In the genomic region with DNA sequence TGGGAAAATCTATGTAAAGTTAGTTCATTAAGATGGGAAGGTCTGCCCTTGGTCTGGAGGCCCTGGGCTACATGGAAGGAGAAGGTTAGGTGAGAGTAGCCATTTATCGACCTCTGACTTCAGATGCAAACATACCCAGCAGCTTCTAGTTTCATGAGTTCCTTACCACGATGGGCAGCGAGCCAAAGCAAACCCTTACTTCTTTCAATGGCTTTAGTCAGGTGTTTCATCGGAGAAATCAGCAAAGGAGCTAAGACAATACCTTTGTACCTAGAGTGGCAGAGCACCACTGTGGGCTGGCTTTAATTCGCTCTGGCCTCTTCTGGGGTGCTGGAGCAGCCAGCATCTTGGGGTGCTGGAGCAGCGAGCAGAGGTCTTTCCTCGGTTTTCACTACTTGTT, we compare ENCODE assay signal across 15 mouse cellular contexts. TPM values are rescaled to one million over a fixed set of nuclear protein-coding genes. Genes with fewer than 3 reads are reported as not detected.
DNase-seq lines count a peak whose midpoint lies in the region; ATAC-seq and TF ChIP-seq lines count a peak whose summit lies in the region.
"Had no signal": no experiment of that assay in that cellular context is flagged by ENCODE, and none has a peak within 500 bp of the region (broad histone marks: within the 10 kb centered on the region; RNA-seq: fewer than 3 reads in every experiment).

No protein-coding gene starts in this region.

- peaks cover 4% of the 10 kb centered on the region for H3K4me1 ChIP-seq in kidney, embryonic 15.5 days
- 0 out of 2 replicates have a peak, but pooled peaks cover under 1% of the 10 kb centered on the region for H3K4me1 ChIP-seq in intestine, postnatal 0 days (replicated peaks; ENCODE audit: control insufficient read depth, insufficient read depth, low read length)
- peaks cover 4% of the 10 kb centered on the region; the same call in 1 of the 2 replicates for H3K4me1 ChIP-seq in stomach, postnatal 0 days (replicated peaks; ENCODE audit: control insufficient read depth, insufficient read depth)
- peaks cover 12% of the 10 kb centered on the region for H3K4me1 ChIP-seq in forebrain, embryonic 16.5 days (replicated peaks; ENCODE audit: control insufficient read depth, insufficient read depth, low read length)

- no peak for ATAC-seq in kidney, embryonic 15.5 days (replicated peaks; ENCODE audit: low FRiP score)
- ATAC-seq in intestine, postnatal 0 days: peak; percentile 76
- peak; percentile 81 for ATAC-seq in stomach, postnatal 0 days (ENCODE audit: low FRiP score, low TSS enrichment)
- no peak for ATAC-seq in forebrain, embryonic 16.5 days

- no peak for TF ChIP-seq CTCF in intestine, postnatal 0 days (IDR thresholded peaks at IDR 0.05; ENCODE audit: low read depth)
- TF ChIP-seq CTCF in stomach, postnatal 0 days (IDR thresholded peaks at IDR 0.05; ENCODE audit: low read depth): no peak

- H3K27me3 ChIP-seq in kidney, embryonic 15.5 days: no peaks in the 10 kb centered on the region; the same call in 1 of the 2 replicates
- no peaks in the 10 kb centered on the region for H3K27me3 ChIP-seq in intestine, postnatal 0 days (replicated peaks; ENCODE audit: control insufficient read depth, insufficient read depth, low read length)
- H3K27me3 ChIP-seq in stomach, postnatal 0 days (ENCODE audit: control insufficient read depth, insufficient read depth, low read length): no peaks in the 10 kb centered on the region
- no peaks in the 10 kb centered on the region for H3K27me3 ChIP-seq in forebrain, embryonic 16.5 days (replicated peaks; ENCODE audit: control insufficient read depth, insufficient read depth, low read length)
- H3K27me3 ChIP-seq: forebrain, embryonic 12.5 days; limb, embryonic 12.5 days; liver, embryonic 15.5 days had no signal

- no peaks in the 10 kb centered on the region for H3K36me3 ChIP-seq in kidney, embryonic 15.5 days
- no peaks in the 10 kb centered on the region for H3K36me3 ChIP-seq in intestine, postnatal 0 days (ENCODE audit: control insufficient read depth, insufficient read depth)
- no peaks in the 10 kb centered on the region for H3K36me3 ChIP-seq in stomach, postnatal 0 days (ENCODE audit: control insufficient read depth, insufficient read depth, low read length)
- H3K36me3 ChIP-seq in forebrain, embryonic 16.5 days (ENCODE audit: control insufficient read depth, insufficient read depth): no peaks in the 10 kb centered on the region
- H3K36me3 ChIP-seq: forebrain, embryonic 12.5 days; limb, embryonic 12.5 days; liver, embryonic 15.5 days had no signal

- H3K4me2 ChIP-seq in kidney, embryonic 15.5 days: no peak overlapping the region
- H3K4me2 ChIP-seq in intestine, postnatal 0 days (replicated peaks; ENCODE audit: low read depth): peak overlapping the region; percentile 51
- no peak overlapping the region; the same call in 1 of the 2 replicates for H3K4me2 ChIP-seq in stomach, postnatal 0 days (replicated peaks; ENCODE audit: low read depth)
- H3K4me2 ChIP-seq in forebrain, embryonic 16.5 days (ENCODE audit: low read length): no peak overlapping the region
- H3K4me2 ChIP-seq: forebrain, embryonic 12.5 days; limb, embryonic 12.5 days; liver, embryonic 15.5 days; midbrain, embryonic 11.5 days had no signal

- H3K9ac ChIP-seq in kidney, embryonic 15.5 days: no peak overlapping the region
- H3K9ac ChIP-seq in intestine, postnatal 0 days (ENCODE audit: low read depth, low read length): no peak overlapping the region
- H3K9ac ChIP-seq in stomach, postnatal 0 days (ENCODE audit: low read length): peak overlapping the region; percentile 13; the same call in 1 of the 2 replicates
- no peak overlapping the region for H3K9ac ChIP-seq in forebrain, embryonic 16.5 days (replicated peaks; ENCODE audit: low read depth, low read length)
- H3K9ac ChIP-seq: forebrain, embryonic 12.5 days; limb, embryonic 12.5 days; liver, embryonic 15.5 days had no signal

- no peaks in the 10 kb centered on the region for H3K9me3 ChIP-seq in kidney, embryonic 15.5 days (replicated peaks)
- no peaks in the 10 kb centered on the region for H3K9me3 ChIP-seq in intestine, postnatal 0 days (ENCODE audit: control insufficient read depth)
- no peaks in the 10 kb centered on the region for H3K9me3 ChIP-seq in stomach, postnatal 0 days (ENCODE audit: control insufficient read depth, low read length)
- no peaks in the 10 kb centered on the region for H3K9me3 ChIP-seq in forebrain, embryonic 16.5 days (ENCODE audit: control insufficient read depth, low read length)
- H3K9me3 ChIP-seq: forebrain, embryonic 12.5 days; limb, embryonic 12.5 days; liver, embryonic 15.5 days had no signal

- 57% methylated on average over 7 of the region's 7 CpGs for WGBS in kidney, embryonic 15.5 days
- WGBS in intestine, postnatal 0 days: 46% methylated on average over 7 of the region's 7 CpGs
- 40% methylated on average over 7 of the region's 7 CpGs for WGBS in stomach, postnatal 0 days
- WGBS in forebrain, embryonic 16.5 days: 66% methylated on average over 7 of the region's 7 CpGs

- TF ChIP-seq EP300 in stomach, postnatal 0 days (optimal IDR thresholded peaks at IDR 0.05): no peak

- H3K27ac ChIP-seq in kidney, embryonic 15.5 days: no peak overlapping the region
- peak overlapping the region; percentile 42; the same call in 1 of the 2 replicates for H3K27ac ChIP-seq in intestine, postnatal 0 days (ENCODE audit: low read depth, low read length)
- peak overlapping the region; percentile 82 for H3K27ac ChIP-seq in stomach, postnatal 0 days (replicated peaks)
- H3K27ac ChIP-seq in forebrain, embryonic 16.5 days (ENCODE audit: low read length): no peak overlapping the region
- H3K27ac ChIP-seq: forebrain, embryonic 12.5 days; limb, embryonic 12.5 days; liver, embryonic 15.5 days had no signal

- peak; percentile 24 for DNase-seq in kidney, postnatal 10 days
- DNase-seq in lung, postnatal 14 days: peak; percentile 67
- DNase-seq in stomach, postnatal 0 days (ENCODE audit: low spot score): peak; percentile 91
- no peak for DNase-seq in thymus, postnatal 4 days
- DNase-seq in left cerebral cortex, adult 11 months (ENCODE audit: low spot score): no peak
- DNase-seq: cerebellum, adult 11 months; kidney, postnatal 25 days had no signal

- no peak overlapping the region for H3K4me3 ChIP-seq in kidney, embryonic 15.5 days (replicated peaks)
- H3K4me3 ChIP-seq in intestine, postnatal 0 days (ENCODE audit: low read depth, low read length): peak overlapping the region; percentile 16
- H3K4me3 ChIP-seq in stomach, postnatal 0 days (ENCODE audit: low read depth, low read length): no peak overlapping the region
- no peak overlapping the region for H3K4me3 ChIP-seq in forebrain, embryonic 16.5 days (replicated peaks; ENCODE audit: low read length)
- H3K4me3 ChIP-seq: forebrain, embryonic 12.5 days; limb, embryonic 12.5 days; liver, embryonic 15.5 days had no signal

RNA-seq across cellular contexts. Expression of a gene that starts 5.8 kb away (rescaled TPM):
- 0.26 TPM in 1 of 2 replicates, not detected in the other for polyA plus RNA-seq in kidney, embryonic 15.5 days (2015; fragmentation: Nextera tagmentation; extraction: Ambion mirVana)
- polyA plus RNA-seq in intestine, postnatal 0 days (2015; fragmentation: Nextera tagmentation; extraction: Ambion mirVana): 0.24 and 0.38 TPM in 2 replicates
- polyA plus RNA-seq in stomach, postnatal 0 days (2015; fragmentation: Nextera tagmentation; extraction: Ambion mirVana): 0.27 and 0.61 TPM in 2 replicates
- polyA plus RNA-seq in forebrain, embryonic 16.5 days (2015; fragmentation: Nextera tagmentation; extraction: Ambion mirVana): 1.1 and 1.3 TPM in 2 replicates
- polyA plus RNA-seq: gonadal fat pad, adult 2 months; liver, embryonic 15.5 days had no signal

RNA-seq across cellular contexts. Expression of a gene that starts 22.1 kb away (rescaled TPM):
- 0.48 and 0.62 TPM in 2 replicates for polyA plus RNA-seq in kidney, embryonic 15.5 days (2015; fragmentation: Nextera tagmentation; extraction: Ambion mirVana)
- polyA plus RNA-seq in intestine, postnatal 0 days (2015; fragmentation: Nextera tagmentation; extraction: Ambion mirVana): 1.6 and 2.2 TPM in 2 replicates
- 3.4 and 4.1 TPM in 2 replicates for polyA plus RNA-seq in stomach, postnatal 0 days (2015; fragmentation: Nextera tagmentation; extraction: Ambion mirVana)
- 1.3 and 1.7 TPM in 2 replicates for polyA plus RNA-seq in forebrain, embryonic 16.5 days (2015; fragmentation: Nextera tagmentation; extraction: Ambion mirVana)

Comparison
In these comparisons a context has a peak if more than half of its experiments do, and no peak if none do; other contexts are left out.
1. DNase-seq: peak in kidney, postnatal 10 days (single experiment), lung, postnatal 14 days (single experiment) and stomach, postnatal 0 days (single experiment); none in thymus, postnatal 4 days (single experiment) and left cerebral cortex, adult 11 months (single experiment).
2. ATAC-seq: peak in intestine, postnatal 0 days (single experiment) and stomach, postnatal 0 days (single experiment); none in kidney, embryonic 15.5 days (single experiment) and forebrain, embryonic 16.5 days (single experiment).
3. H3K27ac ChIP-seq: peak in intestine, postnatal 0 days (single experiment) and stomach, postnatal 0 days (single experiment); none in kidney, embryonic 15.5 days (single experiment) and forebrain, embryonic 16.5 days (single experiment).